In genomic region chr8:22091568-22091967, GRCm38 (mm10) we compare ENCODE assay signal across 9 mouse cellular contexts. TPM values are rescaled to one million over a fixed set of nuclear protein-coding genes. Genes with fewer than 3 reads are reported as not detected.
DNase-seq lines count a peak whose midpoint lies in the region; ATAC-seq and TF ChIP-seq lines count a peak whose summit lies in the region.
"Had no signal": no experiment of that assay in that cellular context is flagged by ENCODE, and none has a peak within 500 bp of the region (broad histone marks: within the 10 kb centered on the region; RNA-seq: fewer than 3 reads in every experiment).

No protein-coding gene starts in this region.

- ATAC-seq in kidney, postnatal 0 days (replicated peaks; ENCODE audit: low FRiP score, low read depth) = no peak

- peak; percentile 30 for DNase-seq in kidney, postnatal 0 days (ENCODE audit: low spot score)
- no peak for DNase-seq in kidney, adult 8-10 months
- DNase-seq in A20 (ENCODE audit: low read depth, low spot score) (peak; percentile 30), MEL (ENCODE audit: low read depth, low spot score) (peak; percentile 40), MN1 (ENCODE audit: low spot score) (no peak)
- DNase-seq in forelimb bud, embryonic 11.5 days (ENCODE audit: low read depth, low spot score) = peak; percentile 32
- DNase-seq in right cerebral cortex, postnatal 4 days = no peak
- DNase-seq: cerebellum, adult 18-20 months had no signal

- H3K9me3 ChIP-seq in kidney, postnatal 0 days (replicated peaks; ENCODE audit: low read length) = no peaks in the 10 kb centered on the region
- H3K9me3 ChIP-seq in MEL (replicated peaks; ENCODE audit: insufficient read depth, low read length) = no peaks in the 10 kb centered on the region
- H3K9me3 ChIP-seq: limb, embryonic 13.5 days had no signal

- no peak overlapping the region for H3K4me2 ChIP-seq in kidney, postnatal 0 days (ENCODE audit: low read length)
- H3K4me2 ChIP-seq: limb, embryonic 13.5 days had no signal

- TF ChIP-seq EP300 in MEL (IDR thresholded peaks at IDR 0.05; ENCODE audit: low read depth in 1 of 2, low read length in 2 of 2) = no peak

- no peaks in the 10 kb centered on the region for H3K27me3 ChIP-seq in kidney, postnatal 0 days (ENCODE audit: insufficient read depth, low read length)
- H3K27me3 ChIP-seq in MEL (ENCODE audit: control insufficient read depth in 1 of 2, insufficient read depth in 2 of 2, low read length in 2 of 2) = peaks cover 0 to 1% of the 10 kb centered on the region in 2 experiments; a peak in 1 of 4 replicates
- H3K27me3 ChIP-seq: limb, embryonic 13.5 days had no signal

- no peak overlapping the region for H3K27ac ChIP-seq in kidney, postnatal 0 days
- no peak overlapping the region for H3K27ac ChIP-seq in MEL (ENCODE audit: control insufficient read depth, low read depth, low read length)
- H3K27ac ChIP-seq: limb, embryonic 13.5 days had no signal

- TF ChIP-seq CTCF in kidney, postnatal 0 days (IDR thresholded peaks at IDR 0.05; ENCODE audit: low read depth) = peak; percentile 48; the same call in 1 of the 2 replicates
- TF ChIP-seq CTCF in MEL (IDR thresholded peaks at IDR 0.05 in 2 of 3, conservative IDR thresholded peaks at IDR 0.05 in 1 of 3; ENCODE audit: control insufficient read depth in 1 of 3, insufficient read depth in 1 of 3, low read depth in 2 of 3, low read length in 3 of 3, poor library complexity in 1 of 3, severe bottlenecking in 1 of 3) = peak; percentile 33 to 64 (median 63); a peak in 5 of 6 replicates

- no peak overlapping the region for H3K4me3 ChIP-seq in kidney, postnatal 0 days (replicated peaks; ENCODE audit: low read depth, low read length)
- H3K4me3 ChIP-seq in MEL (ENCODE audit: control insufficient read depth in 1 of 2, insufficient read depth in 1 of 2, low read depth in 2 of 2, low read length in 2 of 2) = no peak overlapping the region
- H3K4me3 ChIP-seq: limb, embryonic 13.5 days had no signal

- H3K4me1 ChIP-seq in kidney, postnatal 0 days (replicated peaks; ENCODE audit: insufficient read depth, low read length) = no peaks in the 10 kb centered on the region
- H3K4me1 ChIP-seq in MEL (ENCODE audit: control insufficient read depth in 1 of 2, insufficient read depth in 2 of 2, low read length in 2 of 2) = no peaks in the 10 kb centered on the region
- H3K4me1 ChIP-seq: limb, embryonic 13.5 days had no signal

- H3K9ac ChIP-seq in kidney, postnatal 0 days (ENCODE audit: low read depth, low read length) = no peak overlapping the region
- H3K9ac ChIP-seq in MEL (ENCODE audit: control insufficient read depth, low read depth, low read length, poor library complexity, severe bottlenecking) = no peak overlapping the region
- H3K9ac ChIP-seq: limb, embryonic 13.5 days had no signal

- TF ChIP-seq RAD21 in MEL (IDR thresholded peaks at IDR 0.05; ENCODE audit: low read depth, low read length) = peak; percentile 76

- no peaks in the 10 kb centered on the region for H3K36me3 ChIP-seq in kidney, postnatal 0 days (ENCODE audit: insufficient read depth, low read length)
- H3K36me3 ChIP-seq in MEL (ENCODE audit: control insufficient read depth in 1 of 2, insufficient read depth in 2 of 2, low read length in 2 of 2) = no peaks in the 10 kb centered on the region
- H3K36me3 ChIP-seq: limb, embryonic 13.5 days had no signal

- no peak for TF ChIP-seq POLR2A in MEL (IDR thresholded peaks at IDR 0.05; ENCODE audit: control insufficient read depth in 1 of 2, insufficient read depth in 1 of 2, low read depth in 1 of 2, low read length in 2 of 2, poor library complexity in 1 of 2)

- no peaks in the 10 kb centered on the region for H3K79me2 ChIP-seq in MEL (ENCODE audit: control insufficient read depth, insufficient read depth, low read length, poor library complexity)

- 39% methylated on average over 8 of the region's 8 CpGs for WGBS in kidney, postnatal 0 days

TF ChIP-seq in MEL, 35 proteins besides CTCF, POLR2A, EP300 and RAD21:
- TF ChIP-seq ZC3H11A (IDR thresholded peaks at IDR 0.05; ENCODE audit: low read depth, low read length) (peak; percentile 52), SMC3 (IDR thresholded peaks at IDR 0.05; ENCODE audit: low read depth, low read length) (peak; percentile 67), CHD1 (IDR thresholded peaks at IDR 0.05; ENCODE audit: low read depth, low read length) (no peak)

RNA-seq across cellular contexts. Expression of gene Alg11, which starts 31.0 kb away (rescaled TPM):
- 23.5 and 24.4 TPM in 2 replicates for polyA plus RNA-seq in kidney, postnatal 0 days (2015; fragmentation: Nextera tagmentation; extraction: Ambion mirVana)
- total RNA-seq in MEL (2012; rRNA removed) = 18.6 and 22.2 TPM in 2 replicates
- polyA plus RNA-seq in MEL (2012; ENCODE audit: insufficient read depth in 1 of 2, insufficient read length in 2 of 2, low read depth in 1 of 2, low replicate concordance in 2 of 2, missing spikeins in 1 of 2) = 10 to 100 TPM; 17.2 to 55.0 TPM

RNA-seq across cellular contexts. Expression of gene Atp7b, which starts 31.5 kb away (rescaled TPM):
- 0.33 and 0.52 TPM in 2 replicates for polyA plus RNA-seq in kidney, postnatal 0 days (2015; fragmentation: Nextera tagmentation; extraction: Ambion mirVana)
- total RNA-seq in MEL (2012; rRNA removed) = 28.7 and 32.5 TPM in 2 replicates
- 10 to 100 TPM in 1 of 2 experiments, not detected in 1; 29.4 TPM for polyA plus RNA-seq in MEL (2012; ENCODE audit: insufficient read depth in 1 of 2, insufficient read length in 2 of 2, low read depth in 1 of 2, low replicate concordance in 2 of 2, missing spikeins in 1 of 2)

RNA-seq across cellular contexts. Expression of gene Nek5, which starts 33.3 kb away (rescaled TPM):
- 0.47 and 0.62 TPM in 2 replicates for polyA plus RNA-seq in kidney, postnatal 0 days (2015; fragmentation: Nextera tagmentation; extraction: Ambion mirVana)
- not detected in 2 replicates for total RNA-seq in MEL (2012; rRNA removed)
- polyA plus RNA-seq in MEL (2012; ENCODE audit: insufficient read depth in 1 of 2, insufficient read length in 2 of 2, low read depth in 1 of 2, low replicate concordance in 2 of 2, missing spikeins in 1 of 2) = under 1 TPM in 1 of 2 experiments, not detected in 1; 0.04 TPM

Comparison
In these comparisons a context has a peak if more than half of its experiments do, and no peak if none do; other contexts are left out.
1. DNase-seq: peak in kidney, postnatal 0 days (single experiment), A20 (single experiment), MEL (single experiment) and forelimb bud, embryonic 11.5 days (single experiment); none in kidney, adult 8-10 months (0 of 2), MN1 (single experiment) and right cerebral cortex, postnatal 4 days (single experiment).
2. RNA of gene Atp7b, which starts 31.5 kb away (polyA plus RNA-seq): 29.4 TPM in MEL; 0.33 to 0.52 TPM in kidney, postnatal 0 days; every median in the first group is over 10 times any median in the second.